Mouse (Mus musculus) neural tube, embryonic 11.5 days (tissue): ENCODE measurements around the gene Tnrc6b. TPM values are rescaled to one million over a fixed set of nuclear protein-coding genes. Genes with fewer than 3 reads are reported as not detected.

Experiments
- ATAC-seq: fragments of 200-750 bp; cut with Nextera tagmentation; 2 replicates; pipeline ENCODE4 v1.8.0; 2017; ENCODE audit warnings: moderate number of reproducible peaks, mild to moderate bottlenecking, moderate TSS enrichment, moderate library complexity; ENCODE audit not compliant: insufficient read depth, low FRiP score, low TSS enrichment
- DNase-seq: peaks from one replicate; pipeline ENCODE4 v3.0.0-alpha.2; 2015; ENCODE audit warnings: low spot score
- H3K27ac ChIP-seq: fragments of 300-500 bp; sonication (generic); 2 replicates; pipeline ENCODE4 v1.5.1; 2014; ENCODE audit warnings: low read depth, mild to moderate bottlenecking, low read length
- H3K27me3 ChIP-seq: fragments of 300-500 bp; sonication (generic); 2 replicates; pipeline ENCODE4 v1.6.1; 2014; ENCODE audit warnings: mild to moderate bottlenecking, low read length, mixed read lengths; ENCODE audit not compliant: control insufficient read depth, insufficient read depth
- H3K36me3 ChIP-seq: fragments of 300-500 bp; sonication (generic); 2 replicates; pipeline ENCODE4 v1.6.1; 2014; ENCODE audit warnings: mild to moderate bottlenecking, low read length, moderate library complexity, mixed read lengths; ENCODE audit not compliant: control insufficient read depth, insufficient read depth
- H3K4me1 ChIP-seq: fragments of 300-500 bp; sonication (generic); 2 replicates; pipeline ENCODE4 v1.6.1; 2014; ENCODE audit warnings: low read length, mixed read lengths; ENCODE audit not compliant: control insufficient read depth, insufficient read depth
- H3K4me2 ChIP-seq: fragments of 300-500 bp; sonication (generic); 2 replicates; pipeline ENCODE4 v1.6.1; 2014; ENCODE audit warnings: low read depth, mild to moderate bottlenecking, moderate library complexity
- H3K4me3 ChIP-seq: fragments of 300-500 bp; sonication (generic); 2 replicates; pipeline ENCODE4 v1.5.1; 2014; ENCODE audit warnings: low read depth, low read length
- H3K9ac ChIP-seq: fragments of 300-500 bp; sonication (generic); 2 replicates; pipeline ENCODE4 v1.6.1; 2014; ENCODE audit warnings: mild to moderate bottlenecking, low read length
- H3K9me3 ChIP-seq: fragments of 300-500 bp; sonication (generic); 2 replicates; pipeline ENCODE4 v1.6.1; 2016; ENCODE audit warnings: low read length; ENCODE audit not compliant: control insufficient read depth
- WGBS: fragments of 180-500 bp; shearing (Covaris S2); extraction: QIAGEN DNeasy Blood & Tissue Kit; methylation state at CpG from one replicate; pipeline ENCODE4 v1.1.7; 2014; 5-methylcytosine and 5-hydroxymethylcytosine counted together
- polyA plus RNA-seq: library from polyadenylated mRNA; unstranded; fragments of >200 nt; fragmentation: Nextera tagmentation; extraction: Ambion mirVana; gene quantifications from 2 replicates; pipeline ENCODE4 v1.2.1, GENCODE M21; 2014

Gene Tnrc6b
- polyA plus RNA-seq, 1 experiment from 2014 or later: 16.1 TPM

GRCm38 (mm10) chr15:80814792-80815191 is 103.7 kb downstream of the Tnrc6b start:
- Histone ChIP-seq H3K36me3 (no peaks in the 10 kb centered on the region), H3K27me3 (no peaks in the 10 kb centered on the region), H3K27ac (no peak overlapping the region), H3K4me3 (no peak overlapping the region), H3K9me3 (no peaks in the 10 kb centered on the region), H3K4me1 (no peaks in the 10 kb centered on the region), H3K4me2 (no peak overlapping the region), H3K9ac (no peak overlapping the region)
- ATAC-seq (no peak), DNase-seq (no peak)
- WGBS: 86% methylated on average over 7 of the region's 7 CpGs

GRCm38 (mm10) chr15:80822276-80822675 is 111.2 kb downstream of the Tnrc6b start:
- Histone ChIP-seq H3K9me3 (no peaks in the 10 kb centered on the region), H3K27ac (no peak overlapping the region), H3K9ac (no peak overlapping the region), H3K4me2 (no peak overlapping the region), H3K36me3 (no peaks in the 10 kb centered on the region), H3K4me1 (no peaks in the 10 kb centered on the region), H3K4me3 (no peak overlapping the region), H3K27me3 (no peaks in the 10 kb centered on the region)
- no peak for ATAC-seq
- DNase-seq: no peak
- 0% methylated on average over 1 of the region's 1 CpGs for WGBS

GRCm38 (mm10) chr15:80831170-80831569 is 120.1 kb downstream of the Tnrc6b start:
- DNase-seq (no peak), ATAC-seq (no peak)
- WGBS: 85% methylated on average over 3 of the region's 3 CpGs
- Histone ChIP-seq H3K9ac (no peak overlapping the region), H3K4me1 (no peaks in the 10 kb centered on the region), H3K36me3 (no peaks in the 10 kb centered on the region), H3K4me3 (no peak overlapping the region), H3K27me3 (no peaks in the 10 kb centered on the region), H3K9me3 (no peaks in the 10 kb centered on the region), H3K27ac (no peak overlapping the region), H3K4me2 (no peak overlapping the region)

GRCm38 (mm10) chr15:80832808-80833207 is 121.7 kb downstream of the Tnrc6b start:
- H3K4me3 ChIP-seq: no peak overlapping the region
- H3K27ac ChIP-seq: no peak overlapping the region
- no peaks in the 10 kb centered on the region for H3K9me3 ChIP-seq
- H3K9ac ChIP-seq: no peak overlapping the region
- H3K4me2 ChIP-seq: no peak overlapping the region
- no peaks in the 10 kb centered on the region for H3K4me1 ChIP-seq
- no peaks in the 10 kb centered on the region for H3K27me3 ChIP-seq
- 76% methylated on average over 3 of the region's 3 CpGs for WGBS
- no peaks in the 10 kb centered on the region for H3K36me3 ChIP-seq
- no peak for DNase-seq
- ATAC-seq: no peak

- WGBS: 65% methylated on average over 3 of the region's 3 CpGs
- no peaks in the 10 kb centered on the region for H3K36me3 ChIP-seq
- H3K9me3 ChIP-seq: no peaks in the 10 kb centered on the region
- H3K27ac ChIP-seq: no peak overlapping the region
- DNase-seq (no peak), ATAC-seq (no peak)
- no peaks in the 10 kb centered on the region for H3K27me3 ChIP-seq
- no peaks in the 10 kb centered on the region for H3K4me1 ChIP-seq
- H3K9ac ChIP-seq: no peak overlapping the region
- no peak overlapping the region for H3K4me3 ChIP-seq
- no peak overlapping the region for H3K4me2 ChIP-seq
These were observed 125.1 kb downstream of the Tnrc6b start for GRCm38 (mm10) chr15:80836246-80836645.

- no peak overlapping the region for H3K4me3 ChIP-seq
- no peak overlapping the region for H3K27ac ChIP-seq
- H3K36me3 ChIP-seq: no peaks in the 10 kb centered on the region
- DNase-seq: no peak
- no peaks in the 10 kb centered on the region for H3K9me3 ChIP-seq
- ATAC-seq: no peak
- WGBS: 34% methylated on average over 4 of the region's 4 CpGs
- no peak overlapping the region for H3K9ac ChIP-seq
- no peaks in the 10 kb centered on the region for H3K27me3 ChIP-seq
- H3K4me1 ChIP-seq: no peaks in the 10 kb centered on the region
- H3K4me2 ChIP-seq: no peak overlapping the region
These were observed 127.7 kb downstream of the Tnrc6b start for GRCm38 (mm10) chr15:80838836-80839235.

- ATAC-seq: no peak
- DNase-seq: no peak
- H3K9me3 ChIP-seq: no peaks in the 10 kb centered on the region
- no peaks in the 10 kb centered on the region for H3K36me3 ChIP-seq
- no peak overlapping the region for H3K4me2 ChIP-seq
- no peak overlapping the region for H3K4me3 ChIP-seq
- H3K27ac ChIP-seq: no peak overlapping the region
- H3K4me1 ChIP-seq: no peaks in the 10 kb centered on the region
- 80% methylated on average over 9 of the region's 9 CpGs for WGBS
- H3K9ac ChIP-seq: no peak overlapping the region
- H3K27me3 ChIP-seq: no peaks in the 10 kb centered on the region
These were observed 128.7 kb downstream of the Tnrc6b start for GRCm38 (mm10) chr15:80839653-80840420.

GRCm38 (mm10) chr15:80844262-80844661 is 133.1 kb downstream of the Tnrc6b start:
- ATAC-seq (no peak), DNase-seq (no peak)
- H3K4me3 ChIP-seq: no peak overlapping the region
- 86% methylated on average over 1 of the region's 1 CpGs for WGBS
- H3K4me2 ChIP-seq: no peak overlapping the region
- H3K9ac ChIP-seq: no peak overlapping the region
- H3K4me1 ChIP-seq: no peaks in the 10 kb centered on the region
- H3K27me3 ChIP-seq: no peaks in the 10 kb centered on the region
- no peaks in the 10 kb centered on the region for H3K9me3 ChIP-seq
- no peaks in the 10 kb centered on the region for H3K36me3 ChIP-seq
- H3K27ac ChIP-seq: no peak overlapping the region

GRCm38 (mm10) chr15:80844926-80845325 is 133.8 kb downstream of the Tnrc6b start:
- 92% methylated on average over 2 of the region's 2 CpGs for WGBS
- ATAC-seq (no peak), DNase-seq (no peak)
- Histone ChIP-seq H3K36me3 (no peaks in the 10 kb centered on the region), H3K27ac (no peak overlapping the region), H3K4me2 (no peak overlapping the region), H3K9ac (no peak overlapping the region), H3K9me3 (no peaks in the 10 kb centered on the region), H3K4me3 (no peak overlapping the region), H3K4me1 (peaks cover 2% of the 10 kb centered on the region; the same call in 1 of the 2 replicates), H3K27me3 (no peaks in the 10 kb centered on the region)
